Mouse (Mus musculus): ENCODE measurements around the gene Des. TPM values are rescaled to one million over a fixed set of nuclear protein-coding genes. Genes with fewer than 3 reads are reported as not detected.

Gene Des
- total RNA-seq, 2 experiments from 2014 or later = 1,760 to 1,859 TPM

- DNase-seq (ENCODE audit: low spot score in 2 of 2) = no peak
Observed at GRCm38 (mm10) chr1:75381482-75382355, 21.6 kb downstream of the Des start.

- no peak for DNase-seq (ENCODE audit: low spot score in 2 of 2)
Observed at GRCm38 (mm10) chr1:75382356-75383071, 22.4 kb downstream of the Des start.

GRCm38 (mm10) chr1:75384470-75385141 is 24.5 kb downstream of the Des start:
- DNase-seq (ENCODE audit: low spot score in 2 of 2) = no peak

GRCm38 (mm10) chr1:75385142-75385730 is 25.1 kb downstream of the Des start:
- DNase-seq (ENCODE audit: low spot score in 2 of 2) = no peak

GRCm38 (mm10) chr1:75386149-75386548 is 26.0 kb downstream of the Des start:
- DNase-seq (ENCODE audit: low spot score in 2 of 2) = no peak

GRCm38 (mm10) chr1:75387469-75387928 is 27.4 kb downstream of the Des start:
- DNase-seq (ENCODE audit: low spot score in 2 of 2) = no peak

- DNase-seq (ENCODE audit: low spot score in 2 of 2) = no peak
Observed at GRCm38 (mm10) chr1:75387929-75388897, 28.1 kb downstream of the Des start.

GRCm38 (mm10) chr1:75388898-75389515 is 28.9 kb downstream of the Des start:
- DNase-seq (ENCODE audit: low spot score in 2 of 2) = no peak

- peak in 1 of 2 experiments; percentile 53 for DNase-seq (ENCODE audit: low spot score in 2 of 2)
Observed at GRCm38 (mm10) chr1:75393139-75393538, 33.0 kb downstream of the Des start.

- DNase-seq (ENCODE audit: low spot score in 2 of 2) = no peak
Observed at GRCm38 (mm10) chr1:75393846-75394245, 33.7 kb downstream of the Des start.

GRCm38 (mm10) chr1:75398761-75399402 is 38.8 kb downstream of the Des start:
- DNase-seq (ENCODE audit: low spot score in 2 of 2) = peak; percentile 57 to 71

GRCm38 (mm10) chr1:75399755-75400492 is 39.8 kb downstream of the Des start:
- DNase-seq (ENCODE audit: low spot score in 2 of 2) = peak; percentile 43 to 59

GRCm38 (mm10) chr1:75400493-75401115 is 40.5 kb downstream of the Des start:
- DNase-seq (ENCODE audit: low spot score in 2 of 2) = no peak

- DNase-seq (ENCODE audit: low spot score in 2 of 2) = no peak
Observed at GRCm38 (mm10) chr1:75405547-75405946, 45.4 kb downstream of the Des start.

- DNase-seq (ENCODE audit: low spot score in 2 of 2) = no peak
Observed at GRCm38 (mm10) chr1:75406173-75406572, 46.0 kb downstream of the Des start.

- DNase-seq (ENCODE audit: low spot score in 2 of 2) = no peak
Observed at GRCm38 (mm10) chr1:75407056-75407455, 46.9 kb downstream of the Des start.

GRCm38 (mm10) chr1:75408210-75408609 is 48.1 kb downstream of the Des start:
- no peak for DNase-seq (ENCODE audit: low spot score in 2 of 2)

- DNase-seq (ENCODE audit: low spot score in 2 of 2) = no peak
Observed at GRCm38 (mm10) chr1:75409950-75410349, 49.8 kb downstream of the Des start.
